Mouse (Mus musculus): ENCODE data around the gene Ssna1. TPM values are rescaled to one million over a fixed set of nuclear protein-coding genes. Genes with fewer than 3 reads are reported as not detected.

Gene Ssna1
- 154 and 157 TPM in 2 replicates for polyA plus RNA-seq (2015; fragmentation: Nextera tagmentation; extraction: Ambion mirVana)

GRCm38 (mm10) chr2:25271827-25272511, at the start of gene Ssna1, which contains the start of gene Anapc2:
TSS of gene Ssna1 (minus strand) at chr2:25272438.
TSS of gene Anapc2 (plus strand) at chr2:25272478.
- Histone ChIP-seq H3K27ac (ENCODE audit: low read length) (peak within 1 kb of the TSS; percentile 86), H3K4me1 (ENCODE audit: control insufficient read depth, insufficient read depth, low read length) (peaks cover 25% of the 10 kb centered on the region), H3K4me2 (ENCODE audit: low read depth, low read length) (peak within 1 kb of the TSS; percentile 96), H3K4me3 (ENCODE audit: low read length) (peak within 1 kb of the TSS; percentile 78), H3K27me3 (ENCODE audit: control insufficient read depth, insufficient read depth, low read length) (no peaks in the 10 kb centered on the region), H3K9me3 (replicated peaks; ENCODE audit: control insufficient read depth, low read length) (no peaks in the 10 kb centered on the region), H3K36me3 (ENCODE audit: control insufficient read depth, insufficient read depth) (peaks cover 33% of the 10 kb centered on the region), H3K9ac (ENCODE audit: low read length) (peak within 1 kb of the TSS; percentile 82)
- ATAC-seq (replicated peaks; ENCODE audit: extremely low read depth, insufficient read depth, low FRiP score), result peak; percentile 96
- WGBS, result under 1% methylated on average over 55 of the region's 55 CpGs

DNA sequence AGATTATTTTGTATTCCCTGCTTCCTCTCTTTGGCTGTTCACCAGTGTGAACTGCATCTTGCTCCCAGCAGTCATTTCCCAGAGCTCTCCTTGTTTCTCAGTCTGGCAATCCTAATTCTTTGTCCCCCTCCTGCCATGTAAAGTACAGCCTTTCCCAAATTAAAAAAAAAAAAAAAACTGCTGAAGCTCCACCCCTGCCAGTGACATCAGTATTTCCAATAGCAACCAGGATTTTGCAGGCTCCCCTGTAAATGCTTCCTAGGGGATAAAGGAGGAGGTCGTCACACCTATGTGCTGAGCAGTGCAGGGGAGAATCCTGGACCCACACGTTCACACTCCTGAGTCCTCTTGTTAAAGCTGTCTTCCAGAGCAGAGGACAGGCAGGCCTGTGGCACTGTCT, 47.8 kb upstream of the Ssna1 start:
- Histone ChIP-seq H3K27me3 (ENCODE audit: control insufficient read depth, insufficient read depth, low read length) (peaks cover 36% of the 10 kb centered on the region), H3K4me3 (ENCODE audit: low read length) (no peak overlapping the region), H3K4me1 (ENCODE audit: control insufficient read depth, insufficient read depth, low read length) (no peaks in the 10 kb centered on the region), H3K9ac (ENCODE audit: low read length) (no peak overlapping the region), H3K27ac (ENCODE audit: low read length) (no peak overlapping the region), H3K9me3 (replicated peaks; ENCODE audit: control insufficient read depth, low read length) (no peaks in the 10 kb centered on the region), H3K36me3 (ENCODE audit: control insufficient read depth, insufficient read depth) (no peaks in the 10 kb centered on the region), H3K4me2 (ENCODE audit: low read depth, low read length) (no peak overlapping the region)
- 38% methylated on average over 2 of the region's 2 CpGs for WGBS
- ATAC-seq (replicated peaks; ENCODE audit: extremely low read depth, insufficient read depth, low FRiP score), result no peak

GRCm38 (mm10) chr2:25318971-25319773, 46.9 kb upstream of the Ssna1 start, which contains the start of gene Grin1:
TSS of gene Grin1 (minus strand) at chr2:25319187.
- Histone ChIP-seq H3K4me3 (ENCODE audit: low read length) (peak within 1 kb of the TSS; percentile 33), H3K9me3 (replicated peaks; ENCODE audit: control insufficient read depth, low read length) (no peaks in the 10 kb centered on the region), H3K36me3 (ENCODE audit: control insufficient read depth, insufficient read depth) (no peaks in the 10 kb centered on the region), H3K4me2 (ENCODE audit: low read depth, low read length) (peak within 1 kb of the TSS; percentile 57), H3K9ac (ENCODE audit: low read length) (no peak within 1 kb of the TSS), H3K27ac (ENCODE audit: low read length) (no peak within 1 kb of the TSS), H3K27me3 (ENCODE audit: control insufficient read depth, insufficient read depth, low read length) (peaks cover 36% of the 10 kb centered on the region), H3K4me1 (ENCODE audit: control insufficient read depth, insufficient read depth, low read length) (no peaks in the 10 kb centered on the region)
- ATAC-seq (replicated peaks; ENCODE audit: extremely low read depth, insufficient read depth, low FRiP score), result no peak; the same call in 1 of the 2 replicates
- WGBS, result 9% methylated on average over 58 of the region's 58 CpGs

- H3K27me3 ChIP-seq (ENCODE audit: control insufficient read depth, insufficient read depth, low read length), result peaks cover 41% of the 10 kb centered on the region
- no peak for ATAC-seq (replicated peaks; ENCODE audit: extremely low read depth, insufficient read depth, low FRiP score)
Observed at GRCm38 (mm10) chr2:25318119-25318966, 46.1 kb upstream of the Ssna1 start.

DNA sequence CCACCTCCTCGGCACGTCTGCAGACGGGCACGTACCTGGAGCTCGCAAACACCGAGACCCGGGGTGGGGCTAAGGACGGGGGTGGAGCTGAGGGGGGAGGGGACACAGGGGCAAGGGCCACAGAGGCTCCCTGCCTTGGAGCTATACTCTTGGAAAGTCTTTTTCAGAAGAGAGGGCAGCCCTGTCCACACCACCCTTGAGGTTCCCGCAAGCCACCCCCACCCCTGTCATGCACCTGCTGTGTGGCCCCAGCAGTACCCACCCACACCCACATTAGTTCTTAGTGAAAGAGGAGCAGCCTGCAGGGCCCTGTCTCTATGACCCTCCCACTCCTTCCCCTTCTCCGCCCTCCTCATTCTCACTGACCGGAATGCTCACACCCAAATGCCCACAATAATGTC, 39.3 kb upstream of the Ssna1 start:
- no peak overlapping the region for H3K27ac ChIP-seq (ENCODE audit: low read length)
- no peak for ATAC-seq (replicated peaks; ENCODE audit: extremely low read depth, insufficient read depth, low FRiP score)
- no peak overlapping the region for H3K4me2 ChIP-seq (ENCODE audit: low read depth, low read length)
- no peak overlapping the region for H3K4me3 ChIP-seq (ENCODE audit: low read length)
- H3K36me3 ChIP-seq (ENCODE audit: control insufficient read depth, insufficient read depth), result no peaks in the 10 kb centered on the region
- no peaks in the 10 kb centered on the region for H3K4me1 ChIP-seq (ENCODE audit: control insufficient read depth, insufficient read depth, low read length)
- H3K9me3 ChIP-seq (replicated peaks; ENCODE audit: control insufficient read depth, low read length), result no peaks in the 10 kb centered on the region
- peaks cover 58% of the 10 kb centered on the region for H3K27me3 ChIP-seq (ENCODE audit: control insufficient read depth, insufficient read depth, low read length)
- H3K9ac ChIP-seq (ENCODE audit: low read length), result no peak overlapping the region
- WGBS, result 4% methylated on average over 11 of the region's 11 CpGs

More at GRCm38 (mm10) chr2:25318119-25318966, 46.1 kb upstream of the Ssna1 start:
- Histone ChIP-seq H3K4me1 (ENCODE audit: control insufficient read depth, insufficient read depth, low read length) (no peaks in the 10 kb centered on the region), H3K36me3 (ENCODE audit: control insufficient read depth, insufficient read depth) (no peaks in the 10 kb centered on the region), H3K9ac (ENCODE audit: low read length) (no peak overlapping the region), H3K4me3 (ENCODE audit: low read length) (peak overlapping the region; percentile 33), H3K9me3 (replicated peaks; ENCODE audit: control insufficient read depth, low read length) (no peaks in the 10 kb centered on the region), H3K27ac (ENCODE audit: low read length) (no peak overlapping the region), H3K4me2 (ENCODE audit: low read depth, low read length) (peak overlapping the region; percentile 57)
- 7% methylated on average over 31 of the region's 31 CpGs for WGBS

DNA sequence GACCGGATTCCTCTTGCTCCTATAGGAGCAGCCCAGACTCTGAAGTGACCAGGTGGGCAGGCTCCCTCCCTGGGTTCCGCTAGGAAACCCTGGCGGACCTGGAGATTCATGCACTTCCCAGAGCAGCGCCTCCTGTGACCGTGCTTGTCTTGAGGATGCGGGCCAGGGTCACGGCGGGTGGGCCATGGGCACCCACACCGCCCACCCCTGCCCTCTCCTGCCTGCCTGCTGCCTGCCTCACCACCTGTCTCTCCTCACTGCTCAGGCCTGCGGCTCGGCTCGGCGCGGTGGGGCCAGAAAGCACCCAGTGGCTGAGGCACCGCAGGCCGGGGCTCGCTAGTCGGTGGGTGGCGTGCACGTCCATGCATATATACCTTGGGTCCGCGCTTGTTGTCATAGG, 38.7 kb upstream of the Ssna1 start:
- Histone ChIP-seq H3K9me3 (replicated peaks; ENCODE audit: control insufficient read depth, low read length) (no peaks in the 10 kb centered on the region), H3K36me3 (ENCODE audit: control insufficient read depth, insufficient read depth) (no peaks in the 10 kb centered on the region), H3K4me2 (ENCODE audit: low read depth, low read length) (no peak overlapping the region), H3K4me3 (ENCODE audit: low read length) (no peak overlapping the region), H3K27ac (ENCODE audit: low read length) (no peak overlapping the region), H3K27me3 (ENCODE audit: control insufficient read depth, insufficient read depth, low read length) (peaks cover 60% of the 10 kb centered on the region), H3K4me1 (ENCODE audit: control insufficient read depth, insufficient read depth, low read length) (no peaks in the 10 kb centered on the region), H3K9ac (ENCODE audit: low read length) (no peak overlapping the region)
- 2% methylated on average over 22 of the region's 22 CpGs for WGBS
- no peak for ATAC-seq (replicated peaks; ENCODE audit: extremely low read depth, insufficient read depth, low FRiP score)

DNA sequence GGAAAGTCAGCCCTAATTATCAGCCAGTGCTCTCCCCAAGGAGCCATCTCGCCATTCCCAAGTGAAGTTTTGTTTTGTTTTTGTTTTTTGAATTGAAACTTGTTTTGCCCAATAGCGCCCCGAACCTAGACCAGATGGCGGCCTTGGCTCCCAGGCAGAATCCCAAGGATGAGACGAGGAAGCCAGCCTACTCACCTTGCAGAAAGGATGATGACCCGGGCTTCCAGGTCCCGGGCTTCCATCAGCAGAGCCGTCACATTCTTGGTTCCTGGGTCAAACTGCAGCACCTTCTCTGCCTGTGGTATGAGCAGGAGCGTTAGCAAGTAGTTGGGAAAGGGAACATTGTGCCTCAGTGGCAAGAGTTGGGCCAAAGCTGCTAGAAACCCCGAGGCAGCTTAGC, 37.9 kb upstream of the Ssna1 start:
- 48% methylated on average over 10 of the region's 10 CpGs for WGBS
- peaks cover 68% of the 10 kb centered on the region for H3K27me3 ChIP-seq (ENCODE audit: control insufficient read depth, insufficient read depth, low read length)
- H3K4me3 ChIP-seq (ENCODE audit: low read length), result no peak overlapping the region

GRCm38 (mm10) chr2:25305587-25306359, 33.5 kb upstream of the Ssna1 start:
- Histone ChIP-seq H3K4me3 (ENCODE audit: low read length) (no peak overlapping the region; the same call in 1 of the 2 replicates), H3K4me2 (ENCODE audit: low read depth, low read length) (no peak overlapping the region), H3K27me3 (ENCODE audit: control insufficient read depth, insufficient read depth, low read length) (peaks cover 55% of the 10 kb centered on the region), H3K27ac (ENCODE audit: low read length) (no peak overlapping the region), H3K36me3 (ENCODE audit: control insufficient read depth, insufficient read depth) (no peaks in the 10 kb centered on the region), H3K4me1 (ENCODE audit: control insufficient read depth, insufficient read depth, low read length) (0 out of 2 replicates have a peak, but pooled peaks cover 3% of the 10 kb centered on the region), H3K9ac (ENCODE audit: low read length) (no peak overlapping the region), H3K9me3 (replicated peaks; ENCODE audit: control insufficient read depth, low read length) (no peaks in the 10 kb centered on the region)
- no peak for ATAC-seq (replicated peaks; ENCODE audit: extremely low read depth, insufficient read depth, low FRiP score)
- WGBS, result 45% methylated on average over 14 of the region's 14 CpGs

More for the DNA sequence above, 37.9 kb upstream of the Ssna1 start:
- Histone ChIP-seq H3K36me3 (ENCODE audit: control insufficient read depth, insufficient read depth) (no peaks in the 10 kb centered on the region), H3K9ac (ENCODE audit: low read length) (no peak overlapping the region), H3K4me1 (ENCODE audit: control insufficient read depth, insufficient read depth, low read length) (no peaks in the 10 kb centered on the region), H3K4me2 (ENCODE audit: low read depth, low read length) (no peak overlapping the region), H3K9me3 (replicated peaks; ENCODE audit: control insufficient read depth, low read length) (no peaks in the 10 kb centered on the region), H3K27ac (ENCODE audit: low read length) (no peak overlapping the region)
- no peak for ATAC-seq (replicated peaks; ENCODE audit: extremely low read depth, insufficient read depth, low FRiP score)

Measured in heart, embryonic 16.5 days (tissue).